ENCODE assay signal across 15 mouse cellular contexts in genomic region chr7:137490711-137491110, GRCm38 (mm10).
"Had no signal": no experiment of that assay in that cellular context is flagged by ENCODE, and none has a peak within 500 bp of the region (broad histone marks: within the 10 kb centered on the region; RNA-seq: fewer than 3 reads in every experiment).

No protein-coding gene starts in this region.

- H3K4me1 ChIP-seq: liver, embryonic 13.5 days had no signal

- H3K27ac ChIP-seq: kidney, postnatal 0 days; layer of hippocampus, adult 2 months; liver, embryonic 13.5 days had no signal

- H3K4me3 ChIP-seq: layer of hippocampus, adult 2 months; liver, embryonic 13.5 days had no signal

- H3K27me3 ChIP-seq: liver, embryonic 13.5 days had no signal

- H3K9ac ChIP-seq: liver, embryonic 13.5 days had no signal

- DNase-seq: kidney, adult 2 months; kidney, postnatal 25 days; layer of hippocampus, adult 9-11 months; liver, embryonic 13.5 days; lung, adult 2 months; lung, postnatal 14 days; lung, postnatal 4 days; midbrain, embryonic 14.5 days; retina, postnatal 1 day; right cerebral cortex, postnatal 25 days; thymus, adult 18-20 months; thymus, postnatal 36 days had no signal

- H3K36me3 ChIP-seq: liver, embryonic 13.5 days had no signal

- H3K4me2 ChIP-seq: liver, embryonic 13.5 days; midbrain, embryonic 11.5 days had no signal

- H3K9me3 ChIP-seq: liver, embryonic 13.5 days had no signal
